Mouse (Mus musculus) frontal cortex, adult (tissue): ENCODE results near the gene Cyp11a1.
A peak's percentile ranks its signal among the peaks of the same experiment; 100 is the strongest.

ENCODE experiments used
- ATAC-seq: cut with Nextera tagmentation; 2 replicates; pipeline ENCODE4 v1.9.2; 2017; ENCODE audit warnings: mild to moderate bottlenecking, moderate library complexity, mixed read lengths; ENCODE audit not compliant: low TSS enrichment

Gene Cyp11a1

DNA sequence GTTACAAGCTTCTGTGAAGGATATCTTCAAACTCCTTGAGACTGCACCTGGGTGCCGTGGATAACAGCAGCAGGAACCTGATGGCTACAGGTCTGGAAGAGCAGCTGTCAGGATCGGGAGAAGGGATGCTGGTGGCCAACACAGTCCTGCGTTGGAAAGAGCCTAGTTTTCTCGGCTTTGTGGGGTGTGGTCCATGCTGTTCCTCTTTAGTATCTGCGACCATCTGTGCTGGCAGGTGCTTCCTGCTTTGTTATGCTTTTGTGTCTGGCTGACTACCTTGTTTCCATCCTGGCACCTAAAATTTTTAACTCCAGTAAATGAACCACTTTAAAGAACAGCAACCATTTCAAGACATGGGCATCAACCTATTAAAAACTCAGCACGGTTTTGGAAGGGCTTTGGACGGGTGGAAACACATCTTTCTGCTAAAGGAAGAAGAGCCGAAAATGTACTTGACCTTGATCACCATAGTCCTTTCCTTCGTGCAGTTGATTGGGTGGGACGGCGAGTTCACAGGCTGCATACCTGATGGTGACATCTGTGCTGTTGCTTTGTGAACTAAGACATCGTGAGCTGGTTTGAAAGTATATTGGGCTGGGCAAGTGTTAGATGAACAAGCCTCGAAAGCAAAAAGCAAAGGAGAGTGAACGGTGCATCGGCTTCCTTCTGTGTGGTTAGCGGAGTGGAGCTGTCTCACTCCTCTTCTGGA lies at the start of gene Cyp11a1:
TSS of gene Cyp11a1 (plus strand) at position 659 of the 709 bp plus-strand sequence.
- ATAC-seq = no peak

DNA sequence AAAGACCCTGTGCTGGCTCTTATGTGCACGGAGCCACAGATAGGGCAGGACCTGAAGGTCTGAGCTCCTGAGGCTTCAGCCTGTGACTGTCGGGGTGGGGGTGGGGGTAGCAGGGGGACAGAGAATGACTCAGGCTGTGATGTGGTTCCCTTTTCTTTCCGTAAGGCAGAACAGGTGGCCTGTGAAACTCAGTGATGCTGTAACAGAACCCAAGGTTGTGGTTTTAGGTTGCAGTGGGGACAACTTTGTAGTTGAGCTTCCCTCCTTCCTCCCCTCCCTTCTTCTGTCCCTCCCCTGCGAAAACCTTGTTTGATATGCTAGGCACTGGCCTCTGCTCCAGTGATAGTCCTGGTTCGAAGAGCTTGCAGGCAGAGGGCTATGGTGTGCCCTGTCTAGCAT lies 49.4 kb upstream of the Cyp11a1 start:
- ATAC-seq = no peak

DNA sequence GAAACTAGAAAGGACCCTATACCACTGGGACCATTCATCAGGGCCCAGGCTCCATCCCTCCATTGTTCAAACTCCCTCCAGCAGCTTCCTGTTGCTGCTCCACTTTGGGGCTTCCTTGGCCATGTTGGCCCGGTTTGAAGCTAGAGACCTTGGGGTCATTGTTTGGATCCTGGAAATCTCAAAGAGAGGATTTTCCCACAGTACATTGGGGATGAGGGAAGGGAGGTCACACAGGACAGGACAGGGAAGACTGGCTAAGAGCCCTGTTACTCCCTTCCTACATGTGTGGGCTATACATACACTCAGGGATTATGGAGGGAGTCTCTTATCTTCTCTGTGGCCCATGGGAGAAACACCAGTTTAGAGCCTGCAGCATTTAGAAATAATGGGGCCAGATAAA lies 47.6 kb upstream of the Cyp11a1 start:
- ATAC-seq = no peak

DNA sequence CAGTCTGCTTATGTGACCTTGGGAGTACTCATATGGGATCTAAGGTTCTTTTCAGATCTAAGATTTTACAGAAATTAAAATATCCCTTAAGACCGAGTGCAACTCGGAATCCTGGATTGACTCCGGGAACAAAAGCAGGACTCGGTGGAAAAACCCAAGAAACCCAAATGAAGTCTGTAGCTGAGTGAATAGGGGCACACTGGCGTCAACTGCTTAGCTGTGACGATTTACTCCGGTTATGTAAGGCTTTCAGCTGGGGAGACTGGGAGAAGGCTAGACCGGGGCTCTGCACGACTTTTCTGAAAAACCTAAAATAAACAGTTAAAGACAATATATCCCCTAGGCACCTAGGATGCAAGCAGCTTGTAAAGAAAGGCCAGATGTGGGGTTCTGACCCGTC lies 46.8 kb upstream of the Cyp11a1 start:
- ATAC-seq = peak; percentile 46

DNA sequence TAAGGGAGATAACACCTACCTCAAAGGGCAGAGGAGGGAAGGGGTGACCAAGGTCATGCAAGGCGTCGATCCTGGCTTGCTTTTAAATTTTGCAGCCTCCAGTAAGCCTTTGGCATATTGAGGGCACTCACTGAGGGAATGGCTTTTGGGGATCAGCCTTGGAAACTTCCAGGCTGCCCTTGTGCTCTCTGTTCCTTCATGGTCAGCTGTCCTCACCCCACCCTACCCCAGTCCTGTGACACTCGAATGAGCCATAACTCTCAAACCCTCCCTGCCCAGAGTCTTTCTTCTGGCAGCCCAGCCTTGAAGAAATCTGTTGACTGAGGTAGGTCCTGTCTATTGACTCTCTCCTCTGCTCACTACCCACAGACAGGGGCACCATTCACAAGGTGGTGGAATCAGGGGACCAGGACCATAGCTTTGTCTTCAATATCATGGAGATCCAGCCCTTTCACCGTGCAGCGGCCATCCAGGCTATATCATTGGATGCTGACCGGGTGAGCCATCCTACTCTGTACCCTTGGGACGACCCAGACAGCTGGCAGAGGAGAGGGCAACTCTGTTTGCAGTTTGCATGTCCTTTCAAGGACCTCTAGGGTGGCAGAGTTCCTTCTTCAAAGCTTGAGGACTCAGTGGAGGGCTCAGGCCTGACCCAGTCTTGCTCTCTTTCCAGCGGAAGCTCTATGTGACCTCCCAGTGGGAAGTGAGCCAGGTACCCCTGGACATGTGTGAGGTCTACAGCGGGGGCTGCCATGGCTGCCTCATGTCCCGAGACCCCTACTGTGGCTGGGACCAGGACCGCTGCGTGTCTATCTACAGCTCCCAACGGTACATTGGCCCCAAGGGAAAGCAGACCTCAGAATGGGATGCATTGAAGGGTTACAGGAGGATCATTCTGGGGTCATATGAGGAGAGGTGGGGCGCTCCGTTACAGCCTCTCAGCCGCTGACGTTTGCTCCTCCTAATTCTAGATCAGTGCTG lies 46.0 kb upstream of the Cyp11a1 start:
- ATAC-seq = no peak

DNA sequence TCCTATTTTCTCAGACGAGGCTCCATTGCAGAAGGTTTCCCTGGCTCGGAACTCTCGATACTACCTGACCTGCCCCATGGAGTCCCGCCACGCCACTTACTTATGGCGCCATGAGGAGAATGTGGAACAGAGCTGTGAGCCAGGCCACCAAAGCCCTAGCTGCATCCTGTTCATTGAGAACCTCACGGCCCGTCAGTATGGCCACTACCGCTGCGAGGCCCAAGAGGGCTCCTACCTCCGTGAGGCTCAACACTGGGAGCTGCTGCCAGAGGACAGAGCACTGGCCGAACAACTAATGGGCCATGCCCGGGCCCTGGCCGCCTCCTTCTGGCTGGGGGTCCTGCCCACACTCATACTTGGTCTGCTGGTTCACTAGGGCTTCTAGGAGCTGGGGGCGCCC lies 45.0 kb upstream of the Cyp11a1 start:
- ATAC-seq = no peak

DNA sequence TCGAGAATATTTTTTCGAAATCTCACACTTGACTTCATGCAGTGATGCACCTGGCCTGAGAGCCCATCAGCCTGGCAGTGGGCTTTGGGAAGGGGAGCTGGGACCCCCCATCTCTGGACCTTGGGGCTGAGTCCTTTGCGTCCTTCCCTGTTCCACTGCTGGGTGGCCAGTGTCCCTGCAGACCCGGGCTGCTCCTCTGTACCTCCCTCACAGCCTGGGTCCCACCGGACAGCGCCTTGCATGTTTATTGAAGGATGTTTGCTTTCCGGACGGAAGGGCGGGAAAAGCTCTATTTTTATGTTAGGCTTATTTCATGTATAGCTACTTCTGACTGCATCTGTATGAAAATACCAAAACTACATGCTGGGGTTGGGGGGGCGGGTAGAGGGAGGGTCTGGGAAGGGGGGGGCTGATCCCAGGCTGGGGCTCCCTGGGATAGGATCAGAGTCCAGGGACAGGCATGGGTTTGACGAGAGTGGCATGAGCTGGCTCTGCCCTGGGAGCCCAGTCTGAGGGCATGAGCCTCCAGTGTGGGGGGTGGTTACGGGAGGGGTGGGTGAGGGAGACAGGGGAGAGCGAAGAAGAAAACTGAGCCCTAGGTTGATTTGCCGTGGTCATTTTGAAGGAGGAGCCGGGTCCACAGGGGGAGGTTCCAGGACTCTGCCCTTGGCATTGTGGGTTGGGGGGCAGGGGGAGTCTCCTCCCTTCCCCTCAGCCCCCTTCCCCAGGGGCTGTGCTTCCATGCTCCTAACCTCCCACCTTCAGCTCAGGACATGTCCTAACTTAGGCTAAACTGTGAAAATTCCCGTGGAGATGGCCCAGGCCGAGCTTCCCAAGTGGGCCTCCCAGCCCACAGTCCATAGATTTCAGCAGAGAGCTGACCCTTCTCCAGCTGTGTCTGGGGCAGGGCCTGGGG lies 44.1 kb upstream of the Cyp11a1 start:
- no peak for ATAC-seq

DNA sequence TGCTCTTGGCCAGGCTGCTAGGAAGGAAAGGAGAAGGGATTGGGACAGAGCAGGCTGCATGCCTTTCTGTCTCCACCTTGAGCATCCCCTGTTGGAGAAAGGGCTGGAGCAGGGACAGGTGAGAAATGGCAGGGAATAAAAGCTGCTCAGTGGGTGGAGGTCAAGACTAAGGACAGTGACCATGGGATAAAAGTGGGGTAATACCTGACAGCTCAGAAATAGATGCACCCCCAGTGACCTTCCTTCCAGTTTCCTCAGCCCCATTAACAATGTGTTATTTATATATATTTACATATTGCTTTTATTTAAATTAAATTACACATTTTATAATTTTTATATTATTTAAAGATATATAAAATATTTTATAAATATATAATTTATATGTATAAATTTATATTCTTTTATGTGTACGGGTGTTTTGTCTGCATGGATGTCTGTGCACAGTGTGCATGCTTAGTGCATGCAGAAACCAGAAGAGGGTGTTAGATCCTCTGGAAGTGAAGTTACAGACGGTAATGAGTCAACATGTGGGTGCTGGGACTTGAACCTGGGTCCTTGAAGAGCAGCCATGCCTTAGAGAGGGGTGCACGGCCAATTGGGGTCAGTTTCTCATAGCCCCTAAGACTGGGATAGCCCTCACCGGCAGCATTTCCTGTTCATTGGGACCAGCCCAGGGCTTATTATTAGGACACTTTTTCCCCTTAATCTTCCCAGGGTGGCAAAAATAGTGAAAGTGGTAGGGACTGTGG lies 42.8 kb upstream of the Cyp11a1 start:
- ATAC-seq = no peak

DNA sequence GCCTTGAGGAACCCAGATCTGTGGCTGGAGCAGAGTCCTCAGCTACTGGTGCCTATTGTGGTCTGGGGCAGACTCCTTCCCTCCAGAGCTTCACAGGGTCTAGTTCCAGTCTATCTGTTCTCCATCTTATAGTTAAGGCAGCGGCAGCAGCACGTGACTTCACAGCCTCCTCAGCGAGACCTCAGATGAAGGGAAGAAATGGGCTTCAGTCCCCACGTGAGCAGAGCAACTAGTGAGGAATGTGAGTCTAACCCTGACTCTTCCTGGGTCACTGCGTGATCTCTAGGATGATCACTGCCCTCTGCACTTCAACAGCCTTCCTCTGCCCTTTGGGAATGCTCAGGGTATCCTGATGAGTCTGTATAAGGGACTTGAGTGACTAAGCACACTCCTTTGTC lies 42.2 kb upstream of the Cyp11a1 start:
- no peak for ATAC-seq

DNA sequence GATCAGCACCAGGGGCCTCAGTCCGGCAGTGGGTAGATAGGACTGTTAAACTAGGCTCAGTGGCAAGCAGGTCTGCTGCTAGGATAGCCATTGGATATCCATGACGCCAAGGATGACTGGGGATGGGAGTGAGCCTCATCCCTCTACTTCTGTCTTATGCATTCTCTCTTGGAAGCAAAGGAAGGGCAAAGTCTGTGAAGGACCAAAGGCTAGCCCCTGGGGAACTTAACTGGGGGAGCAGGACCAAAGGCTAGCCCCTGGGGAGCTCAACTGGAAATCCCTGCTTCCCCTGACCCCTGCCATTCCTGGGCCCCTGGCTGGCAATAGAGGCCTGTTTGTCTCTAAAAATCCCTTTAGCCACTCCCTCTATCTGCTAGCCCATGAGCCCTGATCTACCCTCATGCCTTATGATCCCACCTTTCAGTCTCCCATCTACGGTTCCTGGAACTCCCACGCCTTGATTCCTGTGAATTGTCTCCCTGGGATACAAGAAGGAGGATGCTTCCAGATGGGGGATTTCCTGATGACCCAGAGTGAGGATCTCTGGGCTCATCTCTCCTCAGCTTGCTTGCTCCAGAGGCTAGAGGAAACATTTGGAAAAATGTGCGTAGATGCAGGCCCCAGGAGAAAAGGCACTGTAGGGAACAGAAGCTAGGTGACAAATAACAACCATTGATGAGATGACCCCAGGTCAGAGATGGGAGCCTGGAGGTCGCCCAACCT lies 41.5 kb upstream of the Cyp11a1 start:
- ATAC-seq = no peak

DNA sequence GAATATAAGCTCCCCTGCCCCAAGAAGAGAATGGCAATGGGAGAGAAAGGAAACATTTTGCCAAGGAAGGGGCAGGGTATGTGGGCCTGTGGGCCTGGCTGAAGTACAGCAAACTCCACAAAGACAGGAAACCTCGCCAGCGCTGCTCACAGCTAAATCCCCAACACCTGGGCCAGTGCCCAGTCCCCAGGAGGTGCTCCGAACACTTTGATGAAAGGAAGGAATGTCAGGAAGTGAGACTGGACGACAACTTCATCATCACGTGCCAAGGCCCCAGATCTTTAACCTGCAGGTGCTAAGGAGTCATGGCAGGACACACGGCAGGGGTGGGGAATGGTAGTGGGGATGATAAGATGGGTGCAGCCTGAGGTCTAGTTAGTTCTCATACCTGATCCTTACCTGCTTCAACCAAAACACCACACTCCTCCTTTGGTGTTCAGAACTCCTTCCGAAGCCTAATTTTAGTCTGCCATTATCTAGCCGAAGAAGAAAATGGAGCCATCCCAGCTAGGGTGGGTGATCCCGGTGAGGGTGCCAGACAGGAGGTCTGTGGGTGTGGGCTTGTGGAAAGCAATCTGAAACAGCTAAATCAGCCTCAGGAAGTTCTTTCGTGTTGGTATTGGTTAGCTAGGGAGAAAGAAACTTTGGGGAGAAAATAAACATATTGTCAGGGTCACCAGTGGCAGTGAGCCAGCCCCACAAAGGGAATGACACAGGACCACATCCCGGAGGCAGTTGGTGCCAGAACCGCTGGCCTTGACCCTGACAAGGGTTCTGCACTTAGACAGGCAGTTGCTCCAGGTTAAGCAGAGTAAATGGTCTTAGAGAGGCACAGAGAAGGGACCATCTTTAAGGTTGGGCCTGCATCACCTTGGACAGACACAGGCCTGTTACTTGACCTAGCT lies 40.7 kb upstream of the Cyp11a1 start:
- no peak for ATAC-seq

DNA sequence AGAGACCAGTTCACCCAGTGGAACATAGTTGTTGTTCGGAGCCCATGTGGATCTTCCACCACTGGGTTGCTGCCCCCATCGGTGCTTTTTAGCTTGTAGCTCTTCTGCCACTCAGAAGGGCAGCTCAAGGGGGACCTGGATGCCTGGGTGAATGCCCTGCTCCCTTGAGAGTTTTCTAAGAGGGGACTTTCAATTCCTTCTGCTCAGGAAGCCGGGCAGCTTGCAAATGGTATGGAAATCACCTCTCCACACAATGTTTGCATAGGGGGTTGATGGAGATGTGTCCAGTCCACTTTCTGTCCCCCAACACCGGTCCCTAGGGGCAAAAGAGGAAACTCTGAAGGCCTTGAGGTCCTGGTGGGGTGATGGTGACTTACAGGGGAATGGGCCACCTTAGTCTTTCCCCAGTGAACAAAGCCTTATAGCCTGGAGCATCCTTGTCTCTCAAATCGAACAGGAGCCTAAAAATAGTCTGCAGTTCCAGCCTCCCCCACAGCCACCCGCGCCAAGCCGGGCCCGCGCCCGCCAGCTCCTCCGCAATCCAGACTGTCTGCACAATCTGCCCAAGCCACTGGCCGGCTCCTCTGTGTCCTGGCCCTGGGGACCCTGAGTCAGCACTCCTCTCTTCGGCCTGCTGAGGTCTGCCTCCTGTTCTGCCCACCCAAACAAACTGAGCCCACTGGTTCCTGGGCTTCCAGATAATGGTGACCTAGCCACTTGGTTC lies 38.8 kb upstream of the Cyp11a1 start:
- peak; percentile 80 for ATAC-seq

DNA sequence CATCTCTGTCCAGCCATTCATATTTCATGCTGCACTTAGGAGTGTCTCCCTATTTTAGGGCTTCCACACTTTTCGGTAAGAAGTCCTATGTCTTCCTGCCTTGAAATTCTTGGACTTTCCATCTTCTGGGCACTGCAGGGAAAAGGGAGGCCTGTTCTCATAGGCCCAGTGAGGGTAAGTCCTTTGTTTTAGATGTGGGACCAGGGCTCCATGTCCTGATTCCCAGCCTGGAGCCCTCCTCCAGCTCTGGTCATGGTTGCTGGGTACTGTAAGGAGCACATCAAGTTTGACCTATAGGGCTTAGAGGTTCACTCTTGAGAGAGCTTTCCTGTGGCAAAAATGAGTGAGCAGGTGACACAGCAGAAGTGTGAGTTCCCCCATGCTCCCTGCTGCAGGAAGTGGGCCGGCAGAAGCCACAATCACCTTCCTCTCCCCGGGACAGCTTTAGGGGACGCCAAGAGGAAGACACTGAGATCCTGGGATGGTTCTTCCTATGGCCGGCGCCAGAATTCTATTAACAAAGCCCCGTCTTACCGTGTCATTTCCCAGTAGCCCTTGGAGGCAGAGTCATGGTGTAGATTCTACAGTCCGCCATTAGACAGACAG lies 37.9 kb upstream of the Cyp11a1 start:
- no peak for ATAC-seq

DNA sequence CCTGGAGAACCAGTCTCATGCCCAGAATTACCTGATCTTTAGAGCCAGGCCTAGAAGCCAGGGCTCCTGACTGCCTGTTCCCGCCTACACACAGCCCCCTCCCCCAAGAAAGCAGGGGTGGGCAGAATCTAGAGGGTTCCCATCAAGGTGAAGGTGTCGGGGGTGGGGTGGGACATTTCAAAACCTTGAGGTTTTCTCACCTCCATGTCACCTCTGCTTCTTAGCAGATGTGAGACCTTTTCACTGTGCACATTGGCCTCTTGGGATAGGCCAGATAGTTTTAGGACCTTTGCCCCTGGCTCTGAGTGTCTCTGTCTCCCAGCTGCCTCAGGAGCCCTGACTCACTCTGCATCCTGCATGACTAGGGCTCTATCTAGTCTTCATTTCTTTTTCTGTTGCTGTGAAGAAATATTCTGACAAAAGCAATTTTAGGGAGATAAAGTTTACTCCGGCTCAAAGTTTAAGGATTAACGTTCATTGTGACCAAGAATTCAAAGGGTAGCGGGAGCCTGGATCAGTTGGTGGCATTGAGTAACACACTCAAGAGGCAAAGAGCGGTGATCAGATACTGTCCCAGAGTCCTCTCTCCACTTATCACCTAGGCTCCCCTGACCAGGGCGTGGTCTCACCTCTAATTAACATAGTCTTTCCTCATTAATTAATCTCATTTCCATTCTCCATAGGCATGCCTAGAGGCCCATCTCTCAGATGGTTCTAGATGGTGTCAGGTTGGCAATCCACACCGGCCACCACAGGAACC lies 37.2 kb upstream of the Cyp11a1 start:
- no peak for ATAC-seq

DNA sequence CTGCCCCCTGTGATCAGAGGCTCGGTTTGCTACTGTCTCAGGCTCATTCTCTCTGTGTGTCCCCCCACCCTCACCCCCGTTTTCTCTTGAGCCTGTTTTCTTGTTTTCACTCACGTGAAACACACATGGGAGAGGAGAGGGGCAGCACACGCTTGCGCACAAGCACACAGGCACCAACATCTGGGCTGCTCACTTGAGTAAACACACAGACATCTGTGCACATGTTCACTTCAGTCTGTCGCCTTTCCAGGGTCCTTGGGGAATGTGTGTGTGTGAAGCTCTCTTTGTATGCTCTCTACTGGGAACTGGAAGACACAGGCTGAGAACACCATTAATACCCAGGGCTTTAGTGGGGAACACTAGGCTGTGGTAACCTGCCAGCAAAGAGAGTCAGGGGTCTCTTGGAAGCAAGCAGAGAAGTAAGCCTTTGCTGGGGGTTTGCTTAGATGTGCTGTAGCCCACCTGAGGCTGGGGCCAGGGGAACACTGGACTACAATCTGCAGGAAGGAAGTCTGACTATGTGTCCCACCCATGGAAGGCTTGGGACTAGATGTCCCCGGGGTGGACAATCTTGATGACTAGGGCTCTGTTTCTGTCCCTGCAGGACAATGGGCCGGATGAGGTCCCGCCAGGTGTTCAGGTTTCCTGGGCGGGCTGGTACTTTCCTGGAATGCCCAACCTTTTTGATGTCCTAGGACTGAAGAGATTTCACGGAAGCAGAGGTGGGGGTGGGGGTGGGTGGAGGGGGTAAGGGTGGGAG lies 36.3 kb upstream of the Cyp11a1 start:
- ATAC-seq = no peak

DNA sequence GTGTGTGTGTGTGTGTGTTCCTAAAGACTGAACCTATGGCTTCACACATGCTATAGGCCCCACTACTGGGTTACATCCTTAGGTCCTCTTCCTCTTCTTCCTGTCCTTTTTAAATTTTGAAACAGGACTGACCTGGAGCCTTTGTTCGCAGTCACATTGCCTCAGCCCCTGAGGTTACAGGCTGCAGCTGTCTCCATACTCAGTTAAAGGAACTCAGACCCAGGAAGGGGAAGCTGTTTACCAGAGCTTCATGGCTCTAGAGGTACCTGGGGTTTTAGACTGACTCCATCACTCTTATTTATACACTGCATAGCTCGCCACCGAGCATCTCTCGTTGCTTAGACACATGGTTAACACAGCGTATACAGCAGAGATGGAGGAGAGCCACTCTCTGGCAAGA lies 34.8 kb upstream of the Cyp11a1 start:
- no peak for ATAC-seq

DNA sequence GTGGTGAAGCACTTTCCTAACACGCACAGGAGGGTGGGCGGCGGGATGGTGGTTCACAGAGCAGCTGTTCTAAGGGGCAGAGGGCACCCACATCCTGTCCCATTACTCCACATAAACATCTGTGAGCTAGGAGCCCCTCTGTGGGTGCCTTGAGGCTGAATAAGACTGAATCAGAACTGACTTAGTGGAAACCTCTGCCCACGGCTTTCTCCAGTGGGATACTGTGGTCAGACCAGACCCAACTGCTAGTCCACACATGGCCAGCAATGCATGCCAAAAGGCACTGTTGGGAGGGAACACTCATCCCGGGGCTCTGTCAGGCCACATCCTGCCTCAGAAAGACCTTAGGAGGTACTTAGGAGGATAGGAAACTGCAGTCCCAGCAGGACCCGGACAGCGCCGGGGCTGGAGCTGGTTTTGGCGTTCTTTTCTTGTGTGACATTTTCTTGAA lies 34.0 kb upstream of the Cyp11a1 start:
- no peak for ATAC-seq
